Mouse (Mus musculus): ENCODE data around the gene Itga6. TPM values are rescaled to one million over a fixed set of nuclear protein-coding genes. Genes with fewer than 3 reads are reported as not detected.

The Itga6 gene
- polyA plus RNA-seq, 1 experiment from 2014 or later = 25.7 TPM

GRCm38 (mm10) chr2:71736213-71736612 is 9.2 kb upstream of the Itga6 start:
- Histone ChIP-seq H3K27ac (replicated peaks) (no peak overlapping the region), H3K9ac (replicated peaks) (no peak overlapping the region), H3K4me3 (no peak overlapping the region), H3K27me3 (no peaks in the 10 kb centered on the region), H3K4me2 (replicated peaks) (no peak overlapping the region), H3K4me1 (no peaks in the 10 kb centered on the region), H3K36me3 (no peaks in the 10 kb centered on the region), H3K9me3 (no peaks in the 10 kb centered on the region)
- ATAC-seq (replicated peaks) = no peak
- 96% methylated on average over 2 of the region's 2 CpGs for WGBS

GRCm38 (mm10) chr2:71739173-71739860 is 6.1 kb upstream of the Itga6 start:
- no peaks in the 10 kb centered on the region for H3K9me3 ChIP-seq
- WGBS = 74% methylated on average over 9 of the region's 9 CpGs
- H3K36me3 ChIP-seq = no peaks in the 10 kb centered on the region
- ATAC-seq (replicated peaks) = no peak
- H3K4me2 ChIP-seq (replicated peaks) = no peak overlapping the region
- H3K4me3 ChIP-seq = no peak overlapping the region
- no peak overlapping the region for H3K9ac ChIP-seq (replicated peaks)
- peaks cover 16% of the 10 kb centered on the region for H3K4me1 ChIP-seq
- no peaks in the 10 kb centered on the region for H3K27me3 ChIP-seq
- H3K27ac ChIP-seq (replicated peaks) = no peak overlapping the region

- no peak for ATAC-seq (replicated peaks)
- H3K9me3 ChIP-seq = no peaks in the 10 kb centered on the region
- no peaks in the 10 kb centered on the region for H3K27me3 ChIP-seq
- H3K4me2 ChIP-seq (replicated peaks) = no peak overlapping the region
- no peak overlapping the region for H3K4me3 ChIP-seq
- WGBS = 12% methylated on average over 4 of the region's 4 CpGs
- no peak overlapping the region for H3K9ac ChIP-seq (replicated peaks)
- H3K27ac ChIP-seq (replicated peaks) = peak overlapping the region; percentile 38; the same call in 1 of the 2 replicates
- H3K36me3 ChIP-seq = no peaks in the 10 kb centered on the region
- H3K4me1 ChIP-seq = peaks cover 28% of the 10 kb centered on the region
Measured at GRCm38 (mm10) chr2:71742557-71742956, 2.9 kb upstream of the Itga6 start.

GRCm38 (mm10) chr2:71743377-71743776 is 2.0 kb upstream of the Itga6 start:
- Histone ChIP-seq H3K27ac (replicated peaks) (no peak overlapping the region), H3K4me3 (no peak overlapping the region), H3K4me1 (peaks cover 28% of the 10 kb centered on the region), H3K9me3 (no peaks in the 10 kb centered on the region), H3K27me3 (no peaks in the 10 kb centered on the region), H3K9ac (replicated peaks) (no peak overlapping the region), H3K4me2 (replicated peaks) (no peak overlapping the region), H3K36me3 (no peaks in the 10 kb centered on the region)
- 63% methylated on average over 7 of the region's 7 CpGs for WGBS
- ATAC-seq (replicated peaks) = no peak; the same call in 1 of the 2 replicates

- no peaks in the 10 kb centered on the region for H3K36me3 ChIP-seq
- ATAC-seq (replicated peaks) = no peak
- H3K9me3 ChIP-seq = no peaks in the 10 kb centered on the region
- peaks cover 31% of the 10 kb centered on the region for H3K4me1 ChIP-seq
- no peak overlapping the region for H3K27ac ChIP-seq (replicated peaks)
- H3K27me3 ChIP-seq = no peaks in the 10 kb centered on the region
- no peak overlapping the region for H3K9ac ChIP-seq (replicated peaks)
- WGBS = 27% methylated on average over 9 of the region's 9 CpGs
- H3K4me2 ChIP-seq (replicated peaks) = no peak overlapping the region
- H3K4me3 ChIP-seq = no peak overlapping the region
Measured at GRCm38 (mm10) chr2:71744320-71744719, 1.1 kb upstream of the Itga6 start.

GRCm38 (mm10) chr2:71744861-71745507 is 432 bp upstream of the Itga6 start:
- WGBS = 12% methylated on average over 11 of the region's 11 CpGs
- Histone ChIP-seq H3K36me3 (no peaks in the 10 kb centered on the region), H3K4me1 (peaks cover 37% of the 10 kb centered on the region), H3K27ac (replicated peaks) (no peak overlapping the region), H3K9ac (replicated peaks) (no peak overlapping the region), H3K4me2 (replicated peaks) (no peak overlapping the region), H3K27me3 (no peaks in the 10 kb centered on the region), H3K9me3 (no peaks in the 10 kb centered on the region), H3K4me3 (no peak overlapping the region)
- ATAC-seq (replicated peaks) = no peak

- Histone ChIP-seq H3K27me3 (no peaks in the 10 kb centered on the region), H3K9ac (replicated peaks) (no peak overlapping the region), H3K4me1 (peaks cover 30% of the 10 kb centered on the region), H3K9me3 (no peaks in the 10 kb centered on the region), H3K4me3 (no peak overlapping the region), H3K4me2 (replicated peaks) (no peak overlapping the region), H3K27ac (replicated peaks) (no peak overlapping the region), H3K36me3 (no peaks in the 10 kb centered on the region)
- ATAC-seq (replicated peaks) = no peak
- 92% methylated on average over 5 of the region's 5 CpGs for WGBS
Measured at GRCm38 (mm10) chr2:71748451-71748850, 3.0 kb downstream of the Itga6 start.

GRCm38 (mm10) chr2:71749367-71750086 is 4.1 kb downstream of the Itga6 start:
- H3K4me2 ChIP-seq (replicated peaks) = peak overlapping the region; percentile 33
- H3K27ac ChIP-seq (replicated peaks) = peak overlapping the region; percentile 34
- 16% methylated on average over 13 of the region's 13 CpGs for WGBS
- no peaks in the 10 kb centered on the region for H3K27me3 ChIP-seq
- peaks cover 25% of the 10 kb centered on the region for H3K4me1 ChIP-seq
- no peaks in the 10 kb centered on the region for H3K36me3 ChIP-seq
- H3K4me3 ChIP-seq = peak overlapping the region; percentile 20
- ATAC-seq (replicated peaks) = no peak
- no peaks in the 10 kb centered on the region for H3K9me3 ChIP-seq
- no peak overlapping the region for H3K9ac ChIP-seq (replicated peaks)

GRCm38 (mm10) chr2:71750087-71750453 is 4.7 kb downstream of the Itga6 start:
- peak overlapping the region; percentile 33 for H3K4me2 ChIP-seq (replicated peaks)
- H3K4me1 ChIP-seq = peaks cover 19% of the 10 kb centered on the region
- peak overlapping the region; percentile 34; the same call in 1 of the 2 replicates for H3K27ac ChIP-seq (replicated peaks)
- peak; percentile 43; the same call in 1 of the 2 replicates for ATAC-seq (replicated peaks)
- H3K36me3 ChIP-seq = no peaks in the 10 kb centered on the region
- H3K9me3 ChIP-seq = no peaks in the 10 kb centered on the region
- 18% methylated on average over 10 of the region's 10 CpGs for WGBS
- H3K9ac ChIP-seq (replicated peaks) = no peak overlapping the region
- peak overlapping the region; percentile 20 for H3K4me3 ChIP-seq
- no peaks in the 10 kb centered on the region for H3K27me3 ChIP-seq

GRCm38 (mm10) chr2:71751336-71751735 is 5.9 kb downstream of the Itga6 start:
- H3K27me3 ChIP-seq = no peaks in the 10 kb centered on the region
- WGBS = 82% methylated on average over 8 of the region's 8 CpGs
- no peak overlapping the region for H3K27ac ChIP-seq (replicated peaks)
- H3K9ac ChIP-seq (replicated peaks) = no peak overlapping the region
- no peaks in the 10 kb centered on the region for H3K36me3 ChIP-seq
- no peaks in the 10 kb centered on the region for H3K9me3 ChIP-seq
- no peak overlapping the region for H3K4me3 ChIP-seq
- H3K4me2 ChIP-seq (replicated peaks) = no peak overlapping the region
- ATAC-seq (replicated peaks) = 0 out of 2 replicates have a peak, but pooled peaks have one; percentile 26
- H3K4me1 ChIP-seq = peaks cover 15% of the 10 kb centered on the region

GRCm38 (mm10) chr2:71751863-71752262 is 6.4 kb downstream of the Itga6 start:
- Histone ChIP-seq H3K36me3 (no peaks in the 10 kb centered on the region), H3K9ac (replicated peaks) (no peak overlapping the region), H3K4me3 (no peak overlapping the region), H3K4me2 (replicated peaks) (no peak overlapping the region), H3K9me3 (no peaks in the 10 kb centered on the region), H3K4me1 (peaks cover 15% of the 10 kb centered on the region), H3K27ac (replicated peaks) (no peak overlapping the region), H3K27me3 (no peaks in the 10 kb centered on the region)
- 80% methylated on average over 2 of the region's 2 CpGs for WGBS
- ATAC-seq (replicated peaks) = no peak

GRCm38 (mm10) chr2:71752383-71752782 is 7.0 kb downstream of the Itga6 start:
- ATAC-seq (replicated peaks) = no peak
- Histone ChIP-seq H3K4me1 (peaks cover 15% of the 10 kb centered on the region), H3K4me2 (replicated peaks) (no peak overlapping the region), H3K27me3 (no peaks in the 10 kb centered on the region), H3K9ac (replicated peaks) (no peak overlapping the region), H3K4me3 (no peak overlapping the region), H3K27ac (replicated peaks) (no peak overlapping the region), H3K36me3 (no peaks in the 10 kb centered on the region), H3K9me3 (no peaks in the 10 kb centered on the region)
- 86% methylated on average over 2 of the region's 2 CpGs for WGBS
